Mouse (Mus musculus): ENCODE measurements around the gene Rnf2. TPM values are rescaled to one million over a fixed set of nuclear protein-coding genes. Genes with fewer than 3 reads are reported as not detected.
"Not testable (repeated sequence)": the region's sequence is repeated elsewhere in the genome, so short reads cannot be mapped to it uniquely, and the experiment has no call there.

Gene Rnf2
- polyA plus RNA-seq, 1 experiment from 2014 or later = 74.1 TPM

GRCm38 (mm10) chr1:151494711-151495110, 6.0 kb downstream of the Rnf2 start:
- H3K4me3 ChIP-seq (replicated peaks; ENCODE audit: low read length) = no peak overlapping the region
- H3K4me1 ChIP-seq (ENCODE audit: control insufficient read depth, insufficient read depth, low read length) = peaks cover 24% of the 10 kb centered on the region
- no peaks in the 10 kb centered on the region for H3K27me3 ChIP-seq (ENCODE audit: control insufficient read depth, insufficient read depth, low read length)
- H3K4me2 ChIP-seq (ENCODE audit: low read depth, low read length) = no peak overlapping the region
- H3K27ac ChIP-seq (ENCODE audit: low read length) = no peak overlapping the region
- WGBS = 68% methylated on average over 6 of the region's 6 CpGs
- H3K9ac ChIP-seq (ENCODE audit: low read length) = no peak overlapping the region
- ATAC-seq (ENCODE audit: insufficient read depth, low FRiP score) = no peak
- H3K9me3 ChIP-seq (replicated peaks; ENCODE audit: control insufficient read depth, low read length) = no peaks in the 10 kb centered on the region
- H3K36me3 ChIP-seq (ENCODE audit: control insufficient read depth, insufficient read depth, low read length) = no peaks in the 10 kb centered on the region

- Histone ChIP-seq H3K27me3 (ENCODE audit: control insufficient read depth, insufficient read depth, low read length) (no peaks in the 10 kb centered on the region), H3K4me1 (ENCODE audit: control insufficient read depth, insufficient read depth, low read length) (peaks cover 24% of the 10 kb centered on the region), H3K9me3 (replicated peaks; ENCODE audit: control insufficient read depth, low read length) (no peaks in the 10 kb centered on the region), H3K27ac (ENCODE audit: low read length) (no peak overlapping the region), H3K4me3 (replicated peaks; ENCODE audit: low read length) (no peak overlapping the region), H3K9ac (ENCODE audit: low read length) (no peak overlapping the region), H3K36me3 (ENCODE audit: control insufficient read depth, insufficient read depth, low read length) (no peaks in the 10 kb centered on the region), H3K4me2 (ENCODE audit: low read depth, low read length) (no peak overlapping the region)
- no peak for ATAC-seq (ENCODE audit: insufficient read depth, low FRiP score)
Measured at GRCm38 (mm10) chr1:151493826-151494225, 6.9 kb downstream of the Rnf2 start.

GRCm38 (mm10) chr1:151492419-151492818, 8.3 kb downstream of the Rnf2 start:
- Histone ChIP-seq H3K36me3 (ENCODE audit: control insufficient read depth, insufficient read depth, low read length) (no peaks in the 10 kb centered on the region), H3K9ac (ENCODE audit: low read length) (no peak overlapping the region), H3K9me3 (replicated peaks; ENCODE audit: control insufficient read depth, low read length) (no peaks in the 10 kb centered on the region), H3K27ac (ENCODE audit: low read length) (no peak overlapping the region), H3K4me1 (ENCODE audit: control insufficient read depth, insufficient read depth, low read length) (peaks cover 25% of the 10 kb centered on the region), H3K4me3 (replicated peaks; ENCODE audit: low read length) (no peak overlapping the region), H3K27me3 (ENCODE audit: control insufficient read depth, insufficient read depth, low read length) (no peaks in the 10 kb centered on the region), H3K4me2 (ENCODE audit: low read depth, low read length) (no peak overlapping the region)
- 36% methylated on average over 1 of the region's 1 CpGs for WGBS
- no peak for ATAC-seq (ENCODE audit: insufficient read depth, low FRiP score)

GRCm38 (mm10) chr1:151489806-151490205, 10.9 kb downstream of the Rnf2 start:
- peaks cover 14% of the 10 kb centered on the region for H3K4me1 ChIP-seq (ENCODE audit: control insufficient read depth, insufficient read depth, low read length)
- ATAC-seq (ENCODE audit: insufficient read depth, low FRiP score) = no peak
- 74% methylated on average over 6 of the region's 6 CpGs for WGBS

GRCm38 (mm10) chr1:151484754-151485153, 16.0 kb downstream of the Rnf2 start:
- no peaks in the 10 kb centered on the region for H3K27me3 ChIP-seq (ENCODE audit: control insufficient read depth, insufficient read depth, low read length)
- peaks cover 7% of the 10 kb centered on the region; the same call in 1 of the 2 replicates for H3K4me1 ChIP-seq (ENCODE audit: control insufficient read depth, insufficient read depth, low read length)
- H3K9ac ChIP-seq (ENCODE audit: low read length) = no peak overlapping the region
- no peak overlapping the region for H3K4me3 ChIP-seq (replicated peaks; ENCODE audit: low read length)
- H3K4me2 ChIP-seq (ENCODE audit: low read depth, low read length) = no peak overlapping the region
- H3K9me3 ChIP-seq (replicated peaks; ENCODE audit: control insufficient read depth, low read length) = no peaks in the 10 kb centered on the region
- ATAC-seq (ENCODE audit: insufficient read depth, low FRiP score) = no peak
- WGBS = 86% methylated on average over 5 of the region's 5 CpGs
- no peaks in the 10 kb centered on the region for H3K36me3 ChIP-seq (ENCODE audit: control insufficient read depth, insufficient read depth, low read length)
- no peak overlapping the region for H3K27ac ChIP-seq (ENCODE audit: low read length)

More at GRCm38 (mm10) chr1:151489806-151490205, 10.9 kb downstream of the Rnf2 start:
- Histone ChIP-seq H3K36me3 (ENCODE audit: control insufficient read depth, insufficient read depth, low read length) (no peaks in the 10 kb centered on the region), H3K9ac (ENCODE audit: low read length) (no peak overlapping the region), H3K27me3 (ENCODE audit: control insufficient read depth, insufficient read depth, low read length) (no peaks in the 10 kb centered on the region), H3K4me3 (replicated peaks; ENCODE audit: low read length) (no peak overlapping the region), H3K27ac (ENCODE audit: low read length) (no peak overlapping the region), H3K4me2 (ENCODE audit: low read depth, low read length) (no peak overlapping the region), H3K9me3 (replicated peaks; ENCODE audit: control insufficient read depth, low read length) (no peaks in the 10 kb centered on the region)

- no peaks in the 10 kb centered on the region for H3K27me3 ChIP-seq (ENCODE audit: control insufficient read depth, insufficient read depth, low read length)
- no peak overlapping the region for H3K9ac ChIP-seq (ENCODE audit: low read length)
- WGBS = 53% methylated on average over 1 of the region's 1 CpGs
- H3K27ac ChIP-seq (ENCODE audit: low read length) = no peak overlapping the region
- no peaks in the 10 kb centered on the region for H3K36me3 ChIP-seq (ENCODE audit: control insufficient read depth, insufficient read depth, low read length)
- no peak overlapping the region for H3K4me2 ChIP-seq (ENCODE audit: low read depth, low read length)
- no peaks in the 10 kb centered on the region for H3K9me3 ChIP-seq (replicated peaks; ENCODE audit: control insufficient read depth, low read length)
- peaks cover 3% of the 10 kb centered on the region; the same call in 1 of the 2 replicates for H3K4me1 ChIP-seq (ENCODE audit: control insufficient read depth, insufficient read depth, low read length)
- no peak overlapping the region for H3K4me3 ChIP-seq (replicated peaks; ENCODE audit: low read length)
- ATAC-seq (ENCODE audit: insufficient read depth, low FRiP score) = no peak
Measured at GRCm38 (mm10) chr1:151483568-151483967, 17.2 kb downstream of the Rnf2 start.

- Histone ChIP-seq H3K4me2 (ENCODE audit: low read depth, low read length) (no peak overlapping the region), H3K27ac (ENCODE audit: low read length) (no peak overlapping the region), H3K4me1 (ENCODE audit: control insufficient read depth, insufficient read depth, low read length) (0 out of 2 replicates have a peak, but pooled peaks cover 3% of the 10 kb centered on the region), H3K9me3 (replicated peaks; ENCODE audit: control insufficient read depth, low read length) (no peaks in the 10 kb centered on the region), H3K4me3 (replicated peaks; ENCODE audit: low read length) (no peak overlapping the region), H3K9ac (ENCODE audit: low read length) (no peak overlapping the region), H3K27me3 (ENCODE audit: control insufficient read depth, insufficient read depth, low read length) (no peaks in the 10 kb centered on the region), H3K36me3 (ENCODE audit: control insufficient read depth, insufficient read depth, low read length) (no peaks in the 10 kb centered on the region)
- WGBS = 93% methylated on average over 1 of the region's 1 CpGs
- ATAC-seq (ENCODE audit: insufficient read depth, low FRiP score) = no peak
Measured at GRCm38 (mm10) chr1:151482497-151482896, 18.3 kb downstream of the Rnf2 start.

- H3K9me3 ChIP-seq (replicated peaks; ENCODE audit: control insufficient read depth, low read length); H3K4me3 ChIP-seq (replicated peaks; ENCODE audit: low read length); H3K27me3 ChIP-seq (ENCODE audit: control insufficient read depth, insufficient read depth, low read length); ATAC-seq (ENCODE audit: insufficient read depth, low FRiP score); H3K4me1 ChIP-seq (ENCODE audit: control insufficient read depth, insufficient read depth, low read length); H3K27ac ChIP-seq (ENCODE audit: low read length); H3K4me2 ChIP-seq (ENCODE audit: low read depth, low read length); H3K9ac ChIP-seq (ENCODE audit: low read length): not testable (repeated sequence)
- WGBS = 92% methylated on average over 8 of the region's 8 CpGs
- H3K36me3 ChIP-seq (ENCODE audit: control insufficient read depth, insufficient read depth, low read length) = peaks cover 46% of the 10 kb centered on the region
Measured at GRCm38 (mm10) chr1:151472386-151472785, 28.4 kb downstream of the Rnf2 start.

- 53% methylated on average over 7 of the region's 7 CpGs for WGBS
- H3K4me3 ChIP-seq (replicated peaks; ENCODE audit: low read length) = no peak overlapping the region
- H3K27me3 ChIP-seq (ENCODE audit: control insufficient read depth, insufficient read depth, low read length) = no peaks in the 10 kb centered on the region
- no peak overlapping the region for H3K9ac ChIP-seq (ENCODE audit: low read length)
- H3K9me3 ChIP-seq (replicated peaks; ENCODE audit: control insufficient read depth, low read length) = no peaks in the 10 kb centered on the region
- no peak overlapping the region for H3K4me2 ChIP-seq (ENCODE audit: low read depth, low read length)
- H3K4me1 ChIP-seq (ENCODE audit: control insufficient read depth, insufficient read depth, low read length) = no peaks in the 10 kb centered on the region
- ATAC-seq (ENCODE audit: insufficient read depth, low FRiP score) = no peak
- peaks cover 43% of the 10 kb centered on the region for H3K36me3 ChIP-seq (ENCODE audit: control insufficient read depth, insufficient read depth, low read length)
- no peak overlapping the region for H3K27ac ChIP-seq (ENCODE audit: low read length)
Measured at GRCm38 (mm10) chr1:151471429-151471828, 29.3 kb downstream of the Rnf2 start.

GRCm38 (mm10) chr1:151466571-151466970, 34.2 kb downstream of the Rnf2 start:
- no peaks in the 10 kb centered on the region for H3K4me1 ChIP-seq (ENCODE audit: control insufficient read depth, insufficient read depth, low read length)
- H3K36me3 ChIP-seq (ENCODE audit: control insufficient read depth, insufficient read depth, low read length) = peaks cover 18% of the 10 kb centered on the region; the same call in 1 of the 2 replicates
- 77% methylated on average over 4 of the region's 4 CpGs for WGBS
- no peak overlapping the region for H3K9ac ChIP-seq (ENCODE audit: low read length)
- no peak for ATAC-seq (ENCODE audit: insufficient read depth, low FRiP score)
- no peak overlapping the region for H3K4me2 ChIP-seq (ENCODE audit: low read depth, low read length)
- H3K4me3 ChIP-seq (replicated peaks; ENCODE audit: low read length) = no peak overlapping the region
- H3K9me3 ChIP-seq (replicated peaks; ENCODE audit: control insufficient read depth, low read length) = no peaks in the 10 kb centered on the region
- no peak overlapping the region for H3K27ac ChIP-seq (ENCODE audit: low read length)
- H3K27me3 ChIP-seq (ENCODE audit: control insufficient read depth, insufficient read depth, low read length) = no peaks in the 10 kb centered on the region
